Mouse (Mus musculus): ENCODE measurements around the gene Il17c.

DNA sequence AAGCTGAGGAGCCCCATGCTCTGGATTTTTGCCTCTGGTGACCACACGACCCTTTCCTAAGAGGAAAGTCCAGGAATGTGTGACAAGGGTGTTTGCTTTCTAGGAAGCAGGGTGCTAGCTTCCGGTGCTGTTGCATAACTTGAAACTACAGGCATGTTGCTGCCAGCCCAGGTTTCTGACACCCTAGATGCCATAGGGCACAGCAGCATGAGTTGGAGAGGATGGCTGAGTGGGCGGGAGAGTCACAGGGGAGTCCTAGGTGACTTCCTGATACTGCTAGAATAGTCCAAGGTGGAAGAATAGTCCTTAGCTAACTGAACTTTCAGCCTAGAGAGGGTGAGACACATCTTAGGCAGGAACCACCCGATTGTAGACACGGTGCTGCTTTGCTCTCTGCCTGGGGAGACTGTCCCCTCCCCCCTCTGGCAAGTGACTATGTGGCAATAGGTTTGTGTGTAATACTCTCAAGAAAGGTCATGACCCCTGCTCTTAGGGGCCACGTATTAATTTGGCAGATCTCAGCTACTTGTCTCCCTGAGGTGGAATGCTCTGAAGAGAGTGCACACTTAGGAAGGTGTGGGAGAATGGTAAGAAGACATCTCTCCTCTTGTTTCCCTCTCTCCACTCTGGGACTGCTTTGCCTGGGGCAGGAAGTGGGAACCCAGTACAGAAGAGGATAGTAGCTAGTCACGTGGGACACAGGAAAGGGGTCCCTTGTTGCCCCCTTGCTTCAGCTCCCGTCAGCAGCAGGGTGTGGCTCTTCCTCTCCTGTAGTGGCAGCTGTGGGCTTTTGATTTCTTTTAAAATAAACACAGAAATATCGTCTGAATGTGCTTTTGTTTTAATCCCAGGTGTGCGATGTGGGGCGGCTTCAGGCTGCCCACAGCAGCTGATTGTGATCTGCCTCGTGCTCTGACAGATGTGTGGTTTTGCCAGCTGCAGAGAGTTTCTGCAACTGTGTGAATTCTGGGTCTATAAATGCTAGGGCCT, 42.1 kb downstream of the Il17c start:
- TF ChIP-seq CTCF (IDR thresholded peaks at IDR 0.05; ENCODE audit: low read depth) (no peak), EP300 (IDR thresholded peaks at IDR 0.05; ENCODE audit: low read depth) (no peak)

Measured in liver, embryonic 14.5 days (tissue).